Mouse (Mus musculus): Measurements from ENCODE around the gene Ccno.
A peak's percentile ranks its signal among the peaks of the same experiment; 100 is the strongest.
"Not testable (repeated sequence)": the region's sequence is repeated elsewhere in the genome, so short reads cannot be mapped to it uniquely, and the experiment has no call there.

The Ccno gene

GRCm38 (mm10) chr13:113000576-113001318, 13.1 kb downstream of the Ccno start:
- DNase-seq (ENCODE audit: low spot score in 2 of 2) = no peak

- no peak for DNase-seq (ENCODE audit: low spot score in 2 of 2)
These were observed 25.1 kb downstream of the Ccno start for GRCm38 (mm10) chr13:113012683-113013082.

- not testable (repeated sequence) for DNase-seq (ENCODE audit: low spot score in 2 of 2)
These were observed 25.8 kb downstream of the Ccno start for GRCm38 (mm10) chr13:113013174-113013953.

- no peak for DNase-seq (ENCODE audit: low spot score in 2 of 2)
These were observed 33.9 kb downstream of the Ccno start for GRCm38 (mm10) chr13:113021521-113021920.

- no peak for DNase-seq (ENCODE audit: low spot score in 2 of 2)
These were observed 34.9 kb downstream of the Ccno start for GRCm38 (mm10) chr13:113022467-113022866.

- DNase-seq (ENCODE audit: low spot score in 2 of 2) = no peak
These were observed 35.9 kb downstream of the Ccno start for GRCm38 (mm10) chr13:113023274-113024143.

- no peak for DNase-seq (ENCODE audit: low spot score in 2 of 2)
These were observed 43.7 kb downstream of the Ccno start for GRCm38 (mm10) chr13:113031351-113031750.

- DNase-seq (ENCODE audit: low spot score in 2 of 2) = peak in 1 of 2 experiments; percentile 60
These were observed 44.4 kb downstream of the Ccno start for GRCm38 (mm10) chr13:113031792-113032571.

GRCm38 (mm10) chr13:113032831-113033230, 45.2 kb downstream of the Ccno start:
- no peak for DNase-seq (ENCODE audit: low spot score in 2 of 2)

GRCm38 (mm10) chr13:113034271-113034886, 46.8 kb downstream of the Ccno start:
- DNase-seq (ENCODE audit: low spot score in 2 of 2) = peak in 1 of 2 experiments; percentile 34

GRCm38 (mm10) chr13:113034950-113035421, 47.4 kb downstream of the Ccno start, which contains the start of gene Cdc20b:
Cdc20b (plus strand) TSS chr13:113035111.
- peak in 1 of 2 experiments; percentile 30 for DNase-seq (ENCODE audit: low spot score in 2 of 2)

- peak; percentile 27 to 65 for DNase-seq (ENCODE audit: low spot score in 2 of 2)
These were observed 48.2 kb downstream of the Ccno start for GRCm38 (mm10) chr13:113035852-113036251.
